Mouse (Mus musculus) Patski (cell line): ENCODE results near the gene Ddn. TPM values are rescaled to one million over a fixed set of nuclear protein-coding genes. Genes with fewer than 3 reads are reported as not detected.

Source experiments
- ATAC-seq: fragments of 100-300 bp; one replicate; pipeline ENCODE4 v1.8.0; 2021
- CTCF ChIA-PET: fragments of 350-600 bp; sonication (Branson Sonifier 250); formaldehyde crosslinking; loops from one replicate; lab custom pipeline; 2022; ENCODE audit warnings: inconsistent platforms; lab: Charles Lee
- POLR2A ChIA-PET: fragments of 350-600 bp; sonication (Branson Sonifier 250); formaldehyde crosslinking; loops from one replicate; lab custom pipeline; 2022; ENCODE audit warnings: antibody characterized with exemption, inconsistent platforms; lab: Charles Lee
- DNase-seq: peaks from one replicate; pipeline ENCODE4 v3.0.0-alpha.2; 2011; ENCODE audit warnings: low read depth, low spot score
- H3K27me3 ChIP-seq: fragments of 371-371 bp; one replicate; pipeline ENCODE4 v1.5.1; 2021
- CTCF ChIP-seq: fragments of 100-300 bp; IDR thresholded peaks from one replicate; pipeline ENCODE4 v1.5.1; 2021
- in situ Hi-C: fragments of 300-500 bp; cut with MboI; formaldehyde crosslinking; loops from 3 replicates; pipeline ENCODE4 v1.11.1; 2018; ENCODE audit warnings: low pct_unique_long_range_greater_than_20kb, mixed read lengths
- polyA plus RNA-seq: library from polyadenylated mRNA; unstranded; gene quantifications from one replicate; pipeline ENCODE4 v1.2.3, GENCODE M21; 2021

Gene Ddn
- polyA plus RNA-seq, 1 experiment from 2014 or later: not detected

GRCm38 (mm10) chr15:98802926-98803325, 6.4 kb downstream of the Ddn start:
- no peak for DNase-seq
- CTCF ChIA-PET: interaction anchor here (1.5 kb wide), 1 partner anchor 9 kb away, joined by 4 read pairs; no protein-coding TSS in a partner anchor

DNA sequence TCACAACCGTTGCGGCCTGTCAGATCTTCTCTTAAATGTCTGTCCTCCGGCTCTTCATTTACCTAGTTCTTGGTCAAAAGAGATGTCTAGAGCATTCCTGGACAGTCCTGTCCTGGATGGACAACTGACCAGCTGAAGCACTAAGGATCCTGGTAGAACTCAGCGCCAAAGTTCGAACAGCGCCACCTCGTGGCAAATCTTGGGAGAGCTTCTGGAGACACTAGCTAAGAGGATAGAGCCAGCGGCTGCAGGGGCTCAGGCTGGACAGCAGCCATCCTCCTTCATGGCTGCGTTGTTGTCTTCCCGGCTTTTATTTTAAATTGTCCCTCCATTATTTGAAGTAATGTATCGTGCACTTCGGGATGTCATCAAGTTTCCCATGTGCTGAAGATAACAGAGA, 9.9 kb downstream of the Ddn start:
- H3K27me3 ChIP-seq: peaks cover 17% of the 10 kb centered on the region
- DNase-seq (peak; percentile 17), ATAC-seq (no peak)
- CTCF ChIA-PET: interaction anchor here (0.7 to 2.3 kb wide), 7 partner anchors 10 to 139 kb away, joined by 3 to 9 read pairs (median 4); partner anchors contain the start of gene Wnt1
- POLR2A ChIA-PET: no interaction called here
- in situ Hi-C loops: loop anchor here (5.0 kb wide), 1 partner anchor 227 kb away; the partner anchor contains the start of genes 4930415O20Rik and Ccnt1
- no peak for TF ChIP-seq CTCF

More at GRCm38 (mm10) chr15:98802926-98803325, 6.4 kb downstream of the Ddn start:
- peaks cover 16% of the 10 kb centered on the region for H3K27me3 ChIP-seq
- no peak for TF ChIP-seq CTCF
- no peak for ATAC-seq
- in situ Hi-C loops: no loop called here
- POLR2A ChIA-PET: no interaction called here

- CTCF ChIA-PET: interaction anchor here (1.1 to 2.3 kb wide), 4 partner anchors 9 to 85 kb away, joined by 4 to 9 read pairs (median 6); partner anchors contain the start of gene Wnt1
- peaks cover 17% of the 10 kb centered on the region for H3K27me3 ChIP-seq
- in situ Hi-C loops: loop anchor here (5.0 kb wide), 1 partner anchor 227 kb away; the partner anchor contains the start of genes 4930415O20Rik and Ccnt1
- POLR2A ChIA-PET: no interaction called here
- TF ChIP-seq CTCF: no peak
- DNase-seq (no peak), ATAC-seq (no peak)
Measured at GRCm38 (mm10) chr15:98798903-98799302, 10.4 kb downstream of the Ddn start.

GRCm38 (mm10) chr15:98797835-98798492, 11.3 kb downstream of the Ddn start:
- peaks cover 26% of the 10 kb centered on the region for H3K27me3 ChIP-seq
- ChIA-PET CTCF (interaction anchor here (2.3 kb wide), 1 partner anchor 8 kb away, joined by 9 read pairs; the partner anchor contains the start of gene Wnt1), POLR2A (no interaction called here)
- ATAC-seq (no peak), DNase-seq (no peak)
- in situ Hi-C loops: loop anchor here (5.0 kb wide), 1 partner anchor 226 kb away; the partner anchor contains the start of genes 4930415O20Rik and Ccnt1
- TF ChIP-seq CTCF: no peak

DNA sequence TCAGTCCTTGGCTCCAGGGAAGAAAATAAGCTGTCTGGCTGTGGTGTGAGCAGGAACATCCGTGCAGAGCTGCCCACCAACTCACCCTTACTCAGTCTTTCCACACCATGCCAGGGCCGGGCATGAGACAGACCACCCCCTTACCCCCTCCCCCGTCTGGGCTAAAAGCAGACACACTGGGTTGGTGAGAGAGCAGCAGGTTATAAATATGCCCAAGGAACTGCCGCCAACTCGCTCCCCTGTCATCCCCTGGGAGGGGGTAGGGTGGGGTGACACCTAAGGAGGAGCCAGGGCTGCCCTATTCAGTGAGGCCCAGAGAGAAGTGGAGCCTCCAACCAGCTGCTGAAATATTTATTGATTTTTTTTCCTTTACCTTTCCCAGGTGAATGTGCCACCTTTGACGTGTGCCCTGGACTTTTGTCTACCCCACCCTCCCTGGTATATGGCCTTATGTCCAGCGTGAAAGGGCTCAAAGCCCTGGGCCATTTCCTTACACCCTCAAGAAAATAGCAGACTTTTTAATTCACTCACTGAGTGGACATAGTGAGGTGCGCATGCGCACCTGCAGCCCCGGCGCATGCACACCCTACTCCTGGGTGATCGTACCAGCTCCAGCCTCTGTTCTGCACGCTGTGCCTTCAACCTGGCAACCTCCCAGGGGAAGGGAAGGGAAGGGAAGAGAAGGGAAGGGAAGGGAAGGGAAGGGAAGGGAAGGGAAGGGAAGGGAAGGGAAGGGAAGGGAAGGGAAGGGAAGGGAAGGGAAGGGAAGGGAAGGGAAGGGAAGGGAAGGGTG, 12.3 kb downstream of the Ddn start:
- ATAC-seq (no peak), DNase-seq (no peak)
- ChIA-PET CTCF (no interaction called here), POLR2A (no interaction called here)
- in situ Hi-C loops: loop anchor here (5.0 kb wide), 1 partner anchor 225 kb away; the partner anchor contains the start of genes 4930415O20Rik and Ccnt1
- no peak for TF ChIP-seq CTCF
- H3K27me3 ChIP-seq: peaks cover 33% of the 10 kb centered on the region

DNA sequence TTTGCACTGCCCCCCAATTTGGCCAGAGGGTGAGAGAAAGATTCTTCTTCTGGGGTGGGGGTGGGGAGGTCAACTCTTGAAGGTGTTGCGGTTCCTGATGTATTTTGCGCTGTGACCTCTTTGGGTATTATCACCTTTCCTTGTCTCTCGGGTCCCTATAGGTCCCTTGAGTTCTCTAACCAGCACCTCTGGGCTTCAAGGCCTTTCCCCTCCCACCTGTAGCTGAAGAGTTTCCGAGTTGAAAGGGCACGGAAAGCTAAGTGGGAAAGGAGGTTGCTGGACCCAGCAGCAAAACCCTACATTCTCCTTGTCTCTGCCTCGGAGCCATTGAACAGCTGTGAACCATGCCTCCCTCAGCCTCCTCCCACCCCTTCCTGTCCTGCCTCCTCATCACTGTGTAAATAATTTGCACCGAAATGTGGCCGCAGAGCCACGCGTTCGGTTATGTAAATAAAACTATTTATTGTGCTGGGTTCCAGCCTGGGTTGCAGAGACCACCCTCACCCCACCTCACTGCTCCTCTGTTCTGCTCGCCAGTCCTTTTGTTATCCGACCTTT, 16.1 kb downstream of the Ddn start:
- in situ Hi-C loops: no loop called here
- ChIA-PET CTCF (interaction anchor here (0.6 to 1.8 kb wide), 4 partner anchors 10 to 129 kb away, joined by 3 to 4 read pairs (median 4); no protein-coding TSS in a partner anchor), POLR2A (no interaction called here)

DNA sequence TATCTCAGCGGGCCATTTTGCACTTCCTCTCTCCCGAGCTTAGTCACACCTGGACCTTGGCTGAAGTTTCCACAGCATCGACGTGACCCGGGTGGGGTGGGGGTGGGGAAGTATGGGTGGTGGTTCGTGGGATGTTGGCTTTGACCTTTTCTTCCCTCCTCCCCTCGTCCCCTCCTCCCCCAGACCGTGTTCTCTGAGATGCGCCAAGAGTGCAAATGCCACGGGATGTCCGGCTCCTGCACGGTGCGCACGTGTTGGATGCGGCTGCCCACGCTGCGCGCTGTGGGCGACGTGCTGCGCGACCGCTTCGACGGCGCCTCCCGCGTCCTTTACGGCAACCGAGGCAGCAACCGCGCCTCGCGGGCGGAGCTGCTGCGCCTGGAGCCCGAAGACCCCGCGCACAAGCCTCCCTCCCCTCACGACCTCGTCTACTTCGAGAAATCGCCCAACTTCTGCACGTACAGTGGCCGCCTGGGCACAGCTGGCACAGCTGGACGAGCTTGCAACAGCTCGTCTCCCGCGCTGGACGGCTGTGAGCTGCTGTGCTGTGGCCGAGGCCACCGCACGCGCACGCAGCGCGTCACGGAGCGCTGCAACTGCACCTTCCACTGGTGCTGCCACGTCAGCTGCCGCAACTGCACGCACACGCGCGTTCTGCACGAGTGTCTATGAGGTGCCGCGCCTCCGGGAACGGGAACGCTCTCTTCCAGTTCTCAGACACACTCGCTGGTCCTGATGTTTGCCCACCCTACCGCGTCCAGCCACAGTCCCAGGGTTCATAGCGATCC, 16.9 kb downstream of the Ddn start:
- in situ Hi-C loops: no loop called here
- peaks cover 41% of the 10 kb centered on the region for H3K27me3 ChIP-seq
- POLR2A ChIA-PET: interaction anchor here (1.2 kb wide), 1 partner anchor 20 kb away, joined by 3 read pairs; no protein-coding TSS in a partner anchor
- no peak for DNase-seq
- CTCF ChIA-PET: interaction anchor here (1.8 kb wide), 1 partner anchor 10 kb away, joined by 4 read pairs; no protein-coding TSS in a partner anchor
- ATAC-seq: no peak
- no peak for TF ChIP-seq CTCF

More for the DNA sequence above, 16.1 kb downstream of the Ddn start:
- TF ChIP-seq CTCF: no peak
- peaks cover 49% of the 10 kb centered on the region for H3K27me3 ChIP-seq
- DNase-seq (no peak), ATAC-seq (no peak)

DNA sequence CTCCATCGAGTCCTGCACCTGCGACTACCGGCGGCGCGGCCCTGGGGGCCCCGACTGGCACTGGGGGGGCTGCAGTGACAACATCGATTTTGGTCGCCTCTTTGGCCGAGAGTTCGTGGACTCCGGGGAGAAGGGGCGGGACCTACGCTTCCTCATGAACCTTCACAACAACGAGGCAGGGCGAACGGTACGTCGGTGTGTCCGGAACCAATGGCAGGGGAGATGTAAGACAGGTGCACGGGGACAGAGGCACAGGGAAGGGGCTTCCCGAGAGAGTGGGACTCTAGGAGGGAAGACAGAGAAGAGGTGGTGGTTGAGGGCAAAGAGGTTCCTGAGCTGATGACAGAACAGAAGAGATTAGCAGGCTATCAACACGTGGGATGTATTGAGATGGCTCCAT, 17.5 kb downstream of the Ddn start:
- CTCF ChIA-PET: no interaction called here
- no peak for ATAC-seq

DNA sequence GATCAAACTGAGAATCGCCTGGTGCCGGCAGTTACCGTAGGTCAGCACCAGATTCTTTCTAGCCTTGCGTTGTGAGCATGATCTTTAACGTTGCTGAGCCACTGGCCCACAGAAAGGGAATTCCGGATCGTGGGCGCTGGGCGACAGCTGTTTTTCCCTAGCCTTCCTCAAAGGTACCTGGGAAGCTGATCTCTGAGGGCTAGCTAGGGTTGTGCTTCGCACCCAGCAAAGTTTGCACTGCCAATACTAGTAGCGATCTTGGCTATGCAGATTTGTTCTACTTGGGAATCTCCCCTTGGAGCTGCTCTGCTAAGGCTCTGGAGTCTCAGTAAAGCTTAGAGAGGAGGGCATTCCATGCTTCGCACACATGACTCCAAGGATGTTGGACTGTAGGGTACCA, 18.1 kb downstream of the Ddn start:
- in situ Hi-C loops: no loop called here
- DNase-seq (no peak), ATAC-seq (no peak)
- POLR2A ChIA-PET: interaction anchor here (1.2 kb wide), 2 partner anchors 18 to 23 kb away, joined by 3 read pairs; no protein-coding TSS in a partner anchor
- CTCF ChIA-PET: interaction anchor here (3.1 kb wide), 1 partner anchor 8 kb away, joined by 9 read pairs; no protein-coding TSS in a partner anchor
- no peak for TF ChIP-seq CTCF
- peaks cover 41% of the 10 kb centered on the region for H3K27me3 ChIP-seq

More for the DNA sequence above, 17.5 kb downstream of the Ddn start:
- in situ Hi-C loops: no loop called here
- POLR2A ChIA-PET: interaction anchor here (1.2 kb wide), 2 partner anchors 19 to 24 kb away, joined by 3 read pairs; no protein-coding TSS in a partner anchor
- DNase-seq: no peak
- H3K27me3 ChIP-seq: peaks cover 41% of the 10 kb centered on the region
- no peak for TF ChIP-seq CTCF
